Mouse (Mus musculus) layer of hippocampus, adult 9-10 months (tissue): ENCODE measurements at regions not wholly inside any gene's neighbourhood (a gene's known extent, or its start where the extent isn't known, plus 50 kb on each side); places are given as distances from the start of the nearest gene placed in this dataset.

Experiments used
- DNase-seq: peaks from one replicate; pipeline ENCODE4 v3.0.0; 2022; ENCODE audit warnings: low spot score

GRCm38 (mm10) chrX:6261469-6261868, 59.1 kb downstream of the Bmp15 start:
- DNase-seq = peak; percentile 49

- no peak for DNase-seq
Observed at GRCm38 (mm10) chrX:6258523-6258922, 62.0 kb downstream of the Bmp15 start.

- DNase-seq = peak; percentile 48
Observed at GRCm38 (mm10) chrX:6254058-6254457, 66.5 kb downstream of the Bmp15 start.

GRCm38 (mm10) chrX:6252873-6253272, 67.6 kb downstream of the Bmp15 start:
- DNase-seq = no peak
